Mouse (Mus musculus) megakaryocyte, embryonic 14.5 days (primary cell): ENCODE measurements around the gene Kcnk13.

Source experiments
- FLI1 ChIP-seq: IDR thresholded peaks from 2 replicates; pipeline ENCODE4 v1.6.1; 2012; ENCODE audit warnings: low read length, inconsistent platforms, mixed read lengths
- GATA1 ChIP-seq: IDR thresholded peaks from 3 replicates; pipeline ENCODE4 v1.6.1; 2012; ENCODE audit warnings: mixed read lengths, low read length, inconsistent platforms, borderline replicate concordance

- no peak for TF ChIP-seq GATA1
- TF ChIP-seq FLI1 = no peak
Measured at GRCm38 (mm10) chr12:99929160-99929559, 35.1 kb upstream of the Kcnk13 start.
